Mouse (Mus musculus): ENCODE measurements around the gene Bcl2. TPM values are rescaled to one million over a fixed set of nuclear protein-coding genes. Genes with fewer than 3 reads are reported as not detected.
A peak's percentile ranks its signal among the peaks of the same experiment; 100 is the strongest.

The Bcl2 gene
- polyA plus RNA-seq, 1 experiment from 2014 or later, result 23.7 TPM

GRCm38 (mm10) chr1:106596380-106596779, 117.7 kb downstream of the Bcl2 start:
- no peak overlapping the region for H3K9ac ChIP-seq
- H3K27me3 ChIP-seq, result no peaks in the 10 kb centered on the region
- no peaks in the 10 kb centered on the region for H3K4me1 ChIP-seq
- H3K27ac ChIP-seq, result no peak overlapping the region
- H3K4me3 ChIP-seq, result no peak overlapping the region
- no peak overlapping the region for H3K4me2 ChIP-seq
- no peaks in the 10 kb centered on the region for H3K9me3 ChIP-seq
- 89% methylated on average over 1 of the region's 1 CpGs for whole genome bisulfite sequencing
- ATAC-seq (ENCODE audit: insufficient number of reproducible peaks, insufficient read depth, low FRiP score, low TSS enrichment, low read depth), result no peak
- no peaks in the 10 kb centered on the region for H3K36me3 ChIP-seq

- Histone ChIP-seq H3K4me3 (no peak overlapping the region), H3K4me2 (no peak overlapping the region), H3K9me3 (no peaks in the 10 kb centered on the region), H3K4me1 (no peaks in the 10 kb centered on the region), H3K9ac (no peak overlapping the region), H3K27ac (no peak overlapping the region), H3K36me3 (no peaks in the 10 kb centered on the region), H3K27me3 (no peaks in the 10 kb centered on the region)
- ATAC-seq (ENCODE audit: insufficient number of reproducible peaks, insufficient read depth, low FRiP score, low TSS enrichment, low read depth), result no peak
- WGBS, result 87% methylated on average over 6 of the region's 6 CpGs
Measured at GRCm38 (mm10) chr1:106595286-106595885, 118.7 kb downstream of the Bcl2 start.

GRCm38 (mm10) chr1:106591180-106591774, 122.8 kb downstream of the Bcl2 start:
- no peaks in the 10 kb centered on the region for H3K9me3 ChIP-seq
- 55% methylated on average over 2 of the region's 2 CpGs for WGBS

GRCm38 (mm10) chr1:106589141-106589540, 124.9 kb downstream of the Bcl2 start:
- no peak overlapping the region for H3K27ac ChIP-seq
- no peak overlapping the region for H3K4me2 ChIP-seq
- no peak overlapping the region for H3K9ac ChIP-seq
- 90% methylated on average over 2 of the region's 2 CpGs for WGBS
- peaks cover 2% of the 10 kb centered on the region for H3K4me1 ChIP-seq
- H3K27me3 ChIP-seq, result no peaks in the 10 kb centered on the region
- no peaks in the 10 kb centered on the region for H3K9me3 ChIP-seq
- H3K36me3 ChIP-seq, result no peaks in the 10 kb centered on the region
- ATAC-seq (ENCODE audit: insufficient number of reproducible peaks, insufficient read depth, low FRiP score, low TSS enrichment, low read depth), result no peak
- no peak overlapping the region for H3K4me3 ChIP-seq

More at GRCm38 (mm10) chr1:106591180-106591774, 122.8 kb downstream of the Bcl2 start:
- Histone ChIP-seq H3K27me3 (no peaks in the 10 kb centered on the region), H3K4me2 (no peak overlapping the region), H3K27ac (no peak overlapping the region), H3K4me3 (no peak overlapping the region), H3K4me1 (no peaks in the 10 kb centered on the region), H3K9ac (no peak overlapping the region), H3K36me3 (no peaks in the 10 kb centered on the region)
- ATAC-seq (ENCODE audit: insufficient number of reproducible peaks, insufficient read depth, low FRiP score, low TSS enrichment, low read depth), result no peak

- Histone ChIP-seq H3K4me3 (no peak overlapping the region), H3K4me2 (no peak overlapping the region), H3K9me3 (no peaks in the 10 kb centered on the region), H3K36me3 (no peaks in the 10 kb centered on the region), H3K27me3 (no peaks in the 10 kb centered on the region), H3K9ac (no peak overlapping the region), H3K4me1 (peaks cover 13% of the 10 kb centered on the region), H3K27ac (no peak overlapping the region)
- WGBS, result 88% methylated on average over 4 of the region's 4 CpGs
- ATAC-seq (ENCODE audit: insufficient number of reproducible peaks, insufficient read depth, low FRiP score, low TSS enrichment, low read depth), result no peak
Measured at GRCm38 (mm10) chr1:106587866-106588470, 126.1 kb downstream of the Bcl2 start.

- Histone ChIP-seq H3K9ac (no peak overlapping the region), H3K27ac (no peak overlapping the region), H3K4me2 (no peak overlapping the region), H3K4me3 (no peak overlapping the region), H3K36me3 (no peaks in the 10 kb centered on the region), H3K27me3 (no peaks in the 10 kb centered on the region), H3K4me1 (peaks cover 17% of the 10 kb centered on the region), H3K9me3 (no peaks in the 10 kb centered on the region)
- 85% methylated on average over 6 of the region's 6 CpGs for WGBS
- ATAC-seq (ENCODE audit: insufficient number of reproducible peaks, insufficient read depth, low FRiP score, low TSS enrichment, low read depth), result no peak
Measured at GRCm38 (mm10) chr1:106586761-106587160, 127.3 kb downstream of the Bcl2 start.

- ATAC-seq (ENCODE audit: insufficient number of reproducible peaks, insufficient read depth, low FRiP score, low TSS enrichment, low read depth), result no peak
- peaks cover 17% of the 10 kb centered on the region for H3K4me1 ChIP-seq
- H3K4me2 ChIP-seq, result no peak overlapping the region
- H3K27me3 ChIP-seq, result no peaks in the 10 kb centered on the region
- no peak overlapping the region for H3K27ac ChIP-seq
- no peak overlapping the region for H3K9ac ChIP-seq
- no peaks in the 10 kb centered on the region for H3K9me3 ChIP-seq
- no peak overlapping the region for H3K4me3 ChIP-seq
- H3K36me3 ChIP-seq, result no peaks in the 10 kb centered on the region
Measured at GRCm38 (mm10) chr1:106585349-106585748, 128.7 kb downstream of the Bcl2 start.

- no peaks in the 10 kb centered on the region for H3K36me3 ChIP-seq
- no peak for ATAC-seq (ENCODE audit: insufficient number of reproducible peaks, insufficient read depth, low FRiP score, low TSS enrichment, low read depth)
- H3K4me1 ChIP-seq, result peaks cover 17% of the 10 kb centered on the region
- H3K4me3 ChIP-seq, result no peak overlapping the region
- H3K27me3 ChIP-seq, result no peaks in the 10 kb centered on the region
- H3K9ac ChIP-seq, result no peak overlapping the region
- H3K9me3 ChIP-seq, result no peaks in the 10 kb centered on the region
- H3K4me2 ChIP-seq, result no peak overlapping the region
- 78% methylated on average over 2 of the region's 2 CpGs for WGBS
- no peak overlapping the region for H3K27ac ChIP-seq
Measured at GRCm38 (mm10) chr1:106584824-106585223, 129.2 kb downstream of the Bcl2 start.

- no peak overlapping the region for H3K9ac ChIP-seq
- no peaks in the 10 kb centered on the region for H3K36me3 ChIP-seq
- no peak overlapping the region for H3K4me2 ChIP-seq
- no peaks in the 10 kb centered on the region for H3K27me3 ChIP-seq
- peak overlapping the region; percentile 72; the same call in 1 of the 2 replicates for H3K27ac ChIP-seq
- no peak overlapping the region for H3K4me3 ChIP-seq
- no peaks in the 10 kb centered on the region for H3K9me3 ChIP-seq
- no peak for ATAC-seq (ENCODE audit: insufficient number of reproducible peaks, insufficient read depth, low FRiP score, low TSS enrichment, low read depth)
- peaks cover 17% of the 10 kb centered on the region for H3K4me1 ChIP-seq
- 89% methylated on average over 4 of the region's 4 CpGs for WGBS
Measured at GRCm38 (mm10) chr1:106584273-106584672, 129.8 kb downstream of the Bcl2 start.

GRCm38 (mm10) chr1:106583245-106584241, 130.5 kb downstream of the Bcl2 start:
- H3K4me3 ChIP-seq, result no peak overlapping the region
- 42% methylated on average over 14 of the region's 14 CpGs for WGBS
- H3K36me3 ChIP-seq, result no peaks in the 10 kb centered on the region
- H3K4me2 ChIP-seq, result no peak overlapping the region
- H3K9ac ChIP-seq, result no peak overlapping the region
- no peaks in the 10 kb centered on the region for H3K27me3 ChIP-seq
- no peak for ATAC-seq (ENCODE audit: insufficient number of reproducible peaks, insufficient read depth, low FRiP score, low TSS enrichment, low read depth)
- H3K27ac ChIP-seq, result peak overlapping the region; percentile 72
- H3K9me3 ChIP-seq, result no peaks in the 10 kb centered on the region
- H3K4me1 ChIP-seq, result peaks cover 17% of the 10 kb centered on the region

- Histone ChIP-seq H3K4me1 (peaks cover 17% of the 10 kb centered on the region), H3K4me2 (no peak overlapping the region), H3K27me3 (no peaks in the 10 kb centered on the region), H3K9me3 (no peaks in the 10 kb centered on the region), H3K9ac (no peak overlapping the region), H3K4me3 (no peak overlapping the region), H3K27ac (peak overlapping the region; percentile 72; the same call in 1 of the 2 replicates), H3K36me3 (no peaks in the 10 kb centered on the region)
- ATAC-seq (ENCODE audit: insufficient number of reproducible peaks, insufficient read depth, low FRiP score, low TSS enrichment, low read depth), result no peak
- WGBS, result 76% methylated on average over 3 of the region's 3 CpGs
Measured at GRCm38 (mm10) chr1:106582810-106583209, 131.3 kb downstream of the Bcl2 start.
